Mouse (Mus musculus) G1E (cell line): ENCODE data around the gene Spib.

Experiments
- CTCF ChIP-seq: IDR thresholded peaks from 2 replicates; pipeline ENCODE4 v1.5.1; 2012; ENCODE audit warnings: low read depth, low read length, inconsistent platforms, mixed read lengths
- GATA1 ChIP-seq: IDR thresholded peaks from 2 replicates; pipeline ENCODE4 v1.6.1; 2012; ENCODE audit warnings: borderline replicate concordance, low read length, inconsistent platforms, mixed read lengths
- GATA2 ChIP-seq: IDR thresholded peaks from 2 replicates; pipeline ENCODE4 v1.6.1; 2012; ENCODE audit warnings: low read depth, low read length, inconsistent platforms, borderline replicate concordance
- POLR2AphosphoS5 ChIP-seq: IDR thresholded peaks from 2 replicates; pipeline ENCODE4 v1.6.1; 2012; ENCODE audit warnings: low read depth, low read length, inconsistent platforms; ENCODE audit not compliant: insufficient replicate concordance
- TAL1 ChIP-seq: conservative IDR thresholded peaks from 2 replicates; pipeline ENCODE4 v1.6.1; 2012; ENCODE audit warnings: low read depth, low read length, inconsistent platforms, mixed read lengths

DNA sequence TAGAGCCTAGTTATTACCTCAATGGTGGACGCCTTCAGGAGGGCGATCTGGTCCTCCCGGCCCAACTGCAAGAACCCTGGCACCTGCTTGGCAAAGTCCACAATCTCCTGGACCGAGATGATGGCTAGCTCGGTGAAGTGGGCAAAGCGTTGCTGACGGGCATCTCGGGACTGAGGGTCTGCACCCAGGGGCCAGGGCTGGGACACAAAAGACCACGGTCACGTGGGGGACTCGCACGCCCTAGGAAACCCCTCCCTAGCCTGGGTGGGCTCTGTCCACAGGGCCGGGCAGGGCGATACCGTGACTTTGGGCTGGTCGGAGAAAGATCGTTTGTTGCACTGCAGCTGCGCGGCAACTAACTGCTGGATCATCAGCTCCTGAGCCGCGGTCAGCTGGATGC, 19.4 kb upstream of the Spib start:
- TF ChIP-seq CTCF (no peak), GATA1 (no peak), POLR2AphosphoS5 (no peak), TAL1 (no peak), GATA2 (no peak)
